Mouse (Mus musculus) kidney, postnatal 0 days (tissue): ENCODE measurements around the gene Lrrc18. TPM values are rescaled to one million over a fixed set of nuclear protein-coding genes. Genes with fewer than 3 reads are reported as not detected.

Experiments used
- ATAC-seq: fragments of 200-750 bp; cut with Nextera tagmentation; replicated peaks from 2 replicates; pipeline ENCODE4 v1.8.0; 2017; ENCODE audit warnings: low read depth, moderate number of reproducible peaks, moderate TSS enrichment, moderate library complexity; ENCODE audit not compliant: low FRiP score
- DNase-seq: peaks from one replicate; pipeline ENCODE4 v3.0.0-alpha.2; 2016; ENCODE audit warnings: low spot score
- H3K27ac ChIP-seq: fragments of 300-500 bp; sonication (generic); 2 replicates; pipeline ENCODE4 v1.5.1; 2014; ENCODE audit warnings: mild to moderate bottlenecking
- H3K27me3 ChIP-seq: fragments of 300-500 bp; sonication (generic); 2 replicates; pipeline ENCODE4 v1.6.1; 2014; ENCODE audit warnings: low read length, mixed read lengths; ENCODE audit not compliant: insufficient read depth
- H3K36me3 ChIP-seq: fragments of 300-500 bp; sonication (generic); 2 replicates; pipeline ENCODE4 v1.6.1; 2014; ENCODE audit warnings: low read length, mixed read lengths; ENCODE audit not compliant: insufficient read depth
- H3K4me1 ChIP-seq: fragments of 300-500 bp; sonication (generic); replicated peaks from 2 replicates; pipeline ENCODE4 v1.6.1; 2014; ENCODE audit warnings: antibody characterized with exemption, low read length, mixed read lengths; ENCODE audit not compliant: insufficient read depth
- H3K4me2 ChIP-seq: fragments of 300-500 bp; sonication (generic); 2 replicates; pipeline ENCODE4 v1.6.1; 2014; ENCODE audit warnings: mild to moderate bottlenecking, low read length, moderate library complexity, mixed read lengths
- H3K4me3 ChIP-seq: fragments of 300-500 bp; sonication (generic); replicated peaks from 2 replicates; pipeline ENCODE4 v1.5.1; 2014; ENCODE audit warnings: low read depth, low read length
- H3K9ac ChIP-seq: fragments of 300-500 bp; sonication (generic); 2 replicates; pipeline ENCODE4 v1.6.1; 2014; ENCODE audit warnings: low read depth, low read length
- H3K9me3 ChIP-seq: fragments of 300-500 bp; sonication (generic); replicated peaks from 2 replicates; pipeline ENCODE4 v1.6.1; 2016; ENCODE audit warnings: low read length, inconsistent platforms, mixed read lengths
- CTCF ChIP-seq: IDR thresholded peaks from 2 replicates; pipeline ENCODE4 v1.5.1; 2016; ENCODE audit warnings: antibody characterized with exemption, low read depth, mild to moderate bottlenecking, moderate library complexity
- WGBS: fragments of 180-500 bp; shearing (Covaris S2); extraction: QIAGEN DNeasy Blood & Tissue Kit; methylation state at CpG from one replicate; pipeline ENCODE4 v1.1.7; 2014; 5-methylcytosine and 5-hydroxymethylcytosine counted together
- polyA plus RNA-seq: library from polyadenylated mRNA; unstranded; fragments of >200 nt; fragmentation: Nextera tagmentation; extraction: Ambion mirVana; gene quantifications from 2 replicates; pipeline ENCODE4 v1.2.1, GENCODE M21; 2015

The Lrrc18 gene
- polyA plus RNA-seq, 1 experiment from 2014 or later = 0.72 TPM

GRCm38 (mm10) chr14:33033424-33033823 lies 42.2 kb downstream of the Lrrc18 start:
- ATAC-seq (no peak), DNase-seq (peak; percentile 80)
- Histone ChIP-seq H3K4me3 (no peak overlapping the region), H3K27me3 (no peaks in the 10 kb centered on the region), H3K9ac (no peak overlapping the region), H3K4me1 (no peaks in the 10 kb centered on the region), H3K9me3 (no peaks in the 10 kb centered on the region), H3K36me3 (no peaks in the 10 kb centered on the region), H3K27ac (no peak overlapping the region), H3K4me2 (no peak overlapping the region)
- peak; percentile 76 for TF ChIP-seq CTCF
- WGBS = 30% methylated on average over 6 of the region's 6 CpGs

- no peak for TF ChIP-seq CTCF
- Histone ChIP-seq H3K36me3 (no peaks in the 10 kb centered on the region), H3K27ac (no peak overlapping the region), H3K9me3 (no peaks in the 10 kb centered on the region), H3K9ac (no peak overlapping the region), H3K4me3 (no peak overlapping the region), H3K4me1 (no peaks in the 10 kb centered on the region), H3K4me2 (no peak overlapping the region), H3K27me3 (no peaks in the 10 kb centered on the region)
- 46% methylated on average over 5 of the region's 5 CpGs for WGBS
- ATAC-seq (no peak), DNase-seq (peak; percentile 12)
Measured at GRCm38 (mm10) chr14:33035386-33035785, 44.2 kb downstream of the Lrrc18 start.

- WGBS = 57% methylated on average over 3 of the region's 3 CpGs
Measured at GRCm38 (mm10) chr14:33036811-33037210, 45.6 kb downstream of the Lrrc18 start.

GRCm38 (mm10) chr14:33045217-33045616 lies 54.0 kb downstream of the Lrrc18 start:
- no peaks in the 10 kb centered on the region for H3K27me3 ChIP-seq
- no peak overlapping the region for H3K4me3 ChIP-seq
- no peak overlapping the region for H3K4me2 ChIP-seq
- WGBS = 88% methylated on average over 3 of the region's 3 CpGs
- H3K9me3 ChIP-seq = no peaks in the 10 kb centered on the region
- DNase-seq = no peak
- no peak for ATAC-seq
- no peaks in the 10 kb centered on the region for H3K36me3 ChIP-seq
- H3K27ac ChIP-seq = no peak overlapping the region
- H3K9ac ChIP-seq = no peak overlapping the region
- TF ChIP-seq CTCF = no peak
- no peaks in the 10 kb centered on the region for H3K4me1 ChIP-seq

More at GRCm38 (mm10) chr14:33036811-33037210, 45.6 kb downstream of the Lrrc18 start:
- Histone ChIP-seq H3K27ac (no peak overlapping the region), H3K27me3 (no peaks in the 10 kb centered on the region), H3K36me3 (no peaks in the 10 kb centered on the region), H3K4me3 (no peak overlapping the region), H3K4me2 (no peak overlapping the region), H3K9ac (no peak overlapping the region), H3K9me3 (no peaks in the 10 kb centered on the region), H3K4me1 (no peaks in the 10 kb centered on the region)
- ATAC-seq (no peak), DNase-seq (peak; percentile 18)
- peak; percentile 56 for TF ChIP-seq CTCF

- no peak for TF ChIP-seq CTCF
- no peak for DNase-seq
- Histone ChIP-seq H3K4me3 (no peak overlapping the region), H3K4me1 (no peaks in the 10 kb centered on the region), H3K9me3 (no peaks in the 10 kb centered on the region), H3K27me3 (no peaks in the 10 kb centered on the region), H3K27ac (no peak overlapping the region), H3K9ac (no peak overlapping the region), H3K4me2 (no peak overlapping the region), H3K36me3 (no peaks in the 10 kb centered on the region)
- 66% methylated on average over 8 of the region's 8 CpGs for WGBS
- ATAC-seq = no peak
Measured at GRCm38 (mm10) chr14:33053441-33053840, 62.3 kb downstream of the Lrrc18 start.

- ATAC-seq (no peak), DNase-seq (no peak)
- Histone ChIP-seq H3K9me3 (no peaks in the 10 kb centered on the region), H3K9ac (no peak overlapping the region), H3K4me3 (no peak overlapping the region), H3K27ac (no peak overlapping the region), H3K4me1 (no peaks in the 10 kb centered on the region), H3K4me2 (no peak overlapping the region), H3K27me3 (no peaks in the 10 kb centered on the region), H3K36me3 (no peaks in the 10 kb centered on the region)
- TF ChIP-seq CTCF = no peak
- 88% methylated on average over 7 of the region's 7 CpGs for WGBS
Measured at GRCm38 (mm10) chr14:33058881-33059660, 67.9 kb downstream of the Lrrc18 start.
